Mouse (Mus musculus) C2C12 (cell line): ENCODE results near the gene Peli2. TPM values are rescaled to one million over a fixed set of nuclear protein-coding genes. Genes with fewer than 3 reads are reported as not detected.

Source experiments
- H3K27me3 ChIP-seq: one replicate; pipeline ENCODE4 v1.6.1; 2011; ENCODE audit not compliant: control insufficient read depth, insufficient read depth, insufficient read length
- H3K36me3 ChIP-seq: one replicate; pipeline ENCODE4 v1.6.1; 2011; ENCODE audit not compliant: control insufficient read depth, insufficient read depth
- H3K4me3 ChIP-seq: one replicate; pipeline ENCODE4 v1.5.1; 2011; ENCODE audit warnings: mild to moderate bottlenecking, control low read depth; ENCODE audit not compliant: poor library complexity, insufficient read depth, severe bottlenecking
- H3K79me2 ChIP-seq: one replicate; pipeline ENCODE4 v1.6.1; 2011; ENCODE audit not compliant: control insufficient read depth, insufficient read depth
- H3K79me3 ChIP-seq: one replicate; pipeline ENCODE4 v1.6.1; 2011; ENCODE audit warnings: low read depth, control low read depth
- H3ac ChIP-seq: one replicate; pipeline ENCODE3; 2011; ENCODE audit warnings: low read depth; ENCODE audit not compliant: control insufficient read depth, insufficient read length
- CEBPB ChIP-seq: IDR thresholded peaks from one replicate; pipeline ENCODE4 v1.6.1; 2011; ENCODE audit warnings: low read depth, mild to moderate bottlenecking, control low read depth, moderate library complexity
- CTCF ChIP-seq: IDR thresholded peaks from one replicate; pipeline ENCODE4 v1.5.1; 2011; ENCODE audit not compliant: control insufficient read depth, insufficient read depth, insufficient read length
- FOSL1 ChIP-seq: IDR thresholded peaks from one replicate; pipeline ENCODE4 v1.8.0; 2011; ENCODE audit warnings: mild to moderate bottlenecking, low read length; ENCODE audit not compliant: poor library complexity, insufficient read depth, severe bottlenecking
- MAX ChIP-seq: IDR thresholded peaks from one replicate; pipeline ENCODE4 v1.6.1; 2011; ENCODE audit warnings: mild to moderate bottlenecking, control low read depth
- MYOD1 ChIP-seq: IDR thresholded peaks from one replicate; pipeline ENCODE4 v1.6.1; 2011; ENCODE audit warnings: low read depth; ENCODE audit not compliant: control insufficient read depth, insufficient read length
- MYOG ChIP-seq: IDR thresholded peaks from one replicate; pipeline ENCODE4 v1.6.1; 2011; ENCODE audit not compliant: control insufficient read depth, insufficient read length; ENCODE audit errors: extremely low read depth
- USF1 ChIP-seq: IDR thresholded peaks from one replicate; pipeline ENCODE4 v1.6.1; 2011; ENCODE audit warnings: low read depth, mild to moderate bottlenecking, control low read depth, moderate library complexity
- polyA plus RNA-seq: library from polyadenylated mRNA; unstranded; fragments of >200 nt; fragmentation: generic; extraction: Trizol; gene quantifications from one replicate; pipeline ENCODE4 v1.2.1, GENCODE M21; 2012; ENCODE audit warnings: missing spikeins

Gene Peli2
- polyA plus RNA-seq, 1 experiment = 13.9 TPM

GRCm38 (mm10) chr14:48246963-48247362, 126.3 kb downstream of the Peli2 start:
- no peaks in the 10 kb centered on the region for H3K27me3 ChIP-seq
- no peaks in the 10 kb centered on the region for H3K79me3 ChIP-seq
- H3ac ChIP-seq = no peak overlapping the region
- no peak for TF ChIP-seq USF1
- TF ChIP-seq MYOD1 = no peak
- no peak for TF ChIP-seq MAX
- TF ChIP-seq CTCF = no peak
- no peak for TF ChIP-seq MYOG
- TF ChIP-seq CEBPB = no peak
- no peak for TF ChIP-seq FOSL1
- no peaks in the 10 kb centered on the region for H3K36me3 ChIP-seq
- H3K79me2 ChIP-seq = no peaks in the 10 kb centered on the region
- H3K4me3 ChIP-seq = no peak overlapping the region

GRCm38 (mm10) chr14:48249459-48249858, 128.8 kb downstream of the Peli2 start:
- H3K36me3 ChIP-seq = no peaks in the 10 kb centered on the region
- no peaks in the 10 kb centered on the region for H3K79me2 ChIP-seq
- no peaks in the 10 kb centered on the region for H3K27me3 ChIP-seq
- no peaks in the 10 kb centered on the region for H3K79me3 ChIP-seq
- TF ChIP-seq CEBPB (no peak), FOSL1 (peak; percentile 55)
- no peak overlapping the region for H3ac ChIP-seq
- no peak overlapping the region for H3K4me3 ChIP-seq

- Histone ChIP-seq H3K79me3 (no peaks in the 10 kb centered on the region), H3K36me3 (no peaks in the 10 kb centered on the region), H3K4me3 (no peak overlapping the region), H3ac (no peak overlapping the region), H3K79me2 (no peaks in the 10 kb centered on the region), H3K27me3 (no peaks in the 10 kb centered on the region)
- TF ChIP-seq MYOD1 (no peak), CTCF (no peak), MYOG (no peak), FOSL1 (no peak), MAX (no peak), CEBPB (no peak), USF1 (no peak)
Measured at GRCm38 (mm10) chr14:48249909-48250308, 129.3 kb downstream of the Peli2 start.

- Histone ChIP-seq H3ac (no peak overlapping the region), H3K79me2 (no peaks in the 10 kb centered on the region), H3K4me3 (no peak overlapping the region), H3K36me3 (no peaks in the 10 kb centered on the region), H3K79me3 (no peaks in the 10 kb centered on the region), H3K27me3 (no peaks in the 10 kb centered on the region)
- TF ChIP-seq MYOD1 = no peak
- TF ChIP-seq MYOG = no peak
- no peak for TF ChIP-seq CEBPB
- TF ChIP-seq CTCF = no peak
- TF ChIP-seq USF1 = no peak
Measured at GRCm38 (mm10) chr14:48251381-48251979, 130.9 kb downstream of the Peli2 start.

- Histone ChIP-seq H3K27me3 (no peaks in the 10 kb centered on the region), H3K79me3 (no peaks in the 10 kb centered on the region), H3ac (no peak overlapping the region), H3K79me2 (no peaks in the 10 kb centered on the region), H3K36me3 (no peaks in the 10 kb centered on the region), H3K4me3 (no peak overlapping the region)
- TF ChIP-seq MAX = no peak
- TF ChIP-seq MYOG = no peak
- TF ChIP-seq CEBPB = no peak
- no peak for TF ChIP-seq CTCF
- no peak for TF ChIP-seq MYOD1
- no peak for TF ChIP-seq FOSL1
- TF ChIP-seq USF1 = no peak
Measured at GRCm38 (mm10) chr14:48253183-48253582, 132.6 kb downstream of the Peli2 start.

GRCm38 (mm10) chr14:48254696-48255095, 134.1 kb downstream of the Peli2 start:
- TF ChIP-seq MYOD1 = no peak
- no peak for TF ChIP-seq CTCF
- no peak for TF ChIP-seq USF1
- TF ChIP-seq CEBPB = no peak
- TF ChIP-seq MAX = no peak
- no peak for TF ChIP-seq FOSL1
- no peak for TF ChIP-seq MYOG
- H3ac ChIP-seq = no peak overlapping the region
- no peaks in the 10 kb centered on the region for H3K79me3 ChIP-seq

More at GRCm38 (mm10) chr14:48254696-48255095, 134.1 kb downstream of the Peli2 start:
- no peaks in the 10 kb centered on the region for H3K27me3 ChIP-seq
- no peaks in the 10 kb centered on the region for H3K36me3 ChIP-seq
- H3K79me2 ChIP-seq = no peaks in the 10 kb centered on the region
- H3K4me3 ChIP-seq = no peak overlapping the region
